Mouse (Mus musculus) embryonic fibroblast, embryonic 13.5 days (primary cell): Measurements from ENCODE around the gene Srp54c. TPM values are rescaled to one million over a fixed set of nuclear protein-coding genes. Genes with fewer than 3 reads are reported as not detected.
"Not testable (repeated sequence)": the region's sequence is repeated elsewhere in the genome, so short reads cannot be mapped to it uniquely, and the experiment has no call there.

Source experiments
- H3K27ac ChIP-seq: 2 replicates; pipeline ENCODE4 v1.5.1; 2012; ENCODE audit warnings: low read length, control low read depth, inconsistent platforms; ENCODE audit not compliant: insufficient read depth
- H3K4me1 ChIP-seq: 2 replicates; pipeline ENCODE4 v1.6.1; 2011; ENCODE audit warnings: low read length; ENCODE audit not compliant: control insufficient read depth, insufficient read depth
- H3K4me3 ChIP-seq: 2 replicates; pipeline ENCODE4 v1.5.1; 2011; ENCODE audit warnings: mild to moderate bottlenecking, control low read depth, low read length; ENCODE audit not compliant: insufficient read depth
- CTCF ChIP-seq: IDR thresholded peaks from 2 replicates; pipeline ENCODE4 v1.5.1; 2011; ENCODE audit warnings: mild to moderate bottlenecking, control low read depth, low read length, moderate library complexity, borderline replicate concordance; ENCODE audit not compliant: insufficient read depth
- POLR2A ChIP-seq: IDR thresholded peaks from 2 replicates; pipeline ENCODE4 v1.6.1; 2011; ENCODE audit warnings: low read depth, mild to moderate bottlenecking, control low read depth, low read length, moderate library complexity
- polyA plus RNA-seq: library from polyadenylated mRNA; stranded (reverse); fragments of >200 nt; gene quantifications from 2 replicates; pipeline ENCODE4 v1.2.4, GENCODE M21; 2011; ENCODE audit warnings: low read depth; ENCODE audit not compliant: missing spikeins, insufficient read length

Srp54c gene
- polyA plus RNA-seq: 117 and 143 TPM in 2 replicates

GRCm38 (mm10) chr12:55229626-55230519, at the start of gene Srp54c:
Gene Srp54c, plus strand, starts transcription at chr12:55230168.
- not testable (repeated sequence) for H3K4me1 ChIP-seq, H3K27ac ChIP-seq
- peak within 1 kb of the TSS; percentile 33 for H3K4me3 ChIP-seq

- not testable (repeated sequence) for H3K4me3 ChIP-seq, H3K27ac ChIP-seq, H3K4me1 ChIP-seq
Measured at GRCm38 (mm10) chr12:55187686-55188085, 42.3 kb upstream of the Srp54c start.

- not testable (repeated sequence) for H3K27ac ChIP-seq, H3K4me3 ChIP-seq, H3K4me1 ChIP-seq
Measured at GRCm38 (mm10) chr12:55189127-55189526, 40.8 kb upstream of the Srp54c start.

GRCm38 (mm10) chr12:55199306-55199705, 30.7 kb upstream of the Srp54c start, which contains the start of gene 1700047I17Rik2:
Gene 1700047I17Rik2, plus strand, starts transcription at chr12:55199592.
- H3K4me3 ChIP-seq, H3K4me1 ChIP-seq, H3K27ac ChIP-seq: not testable (repeated sequence)

- H3K4me1 ChIP-seq, H3K27ac ChIP-seq, H3K4me3 ChIP-seq: not testable (repeated sequence)
Measured at GRCm38 (mm10) chr12:55199799-55200198, 30.2 kb upstream of the Srp54c start.

- H3K4me1 ChIP-seq, H3K27ac ChIP-seq, H3K4me3 ChIP-seq: not testable (repeated sequence)
Measured at GRCm38 (mm10) chr12:55212944-55213343, 17.0 kb upstream of the Srp54c start.

GRCm38 (mm10) chr12:55230520-55230861, 523 bp downstream of the Srp54c start:
- peak overlapping the region; percentile 33 for H3K4me3 ChIP-seq
- H3K27ac ChIP-seq, H3K4me1 ChIP-seq: not testable (repeated sequence)

- not testable (repeated sequence) for H3K4me1 ChIP-seq, H3K4me3 ChIP-seq, H3K27ac ChIP-seq
Measured at GRCm38 (mm10) chr12:55242243-55242642, 12.3 kb downstream of the Srp54c start.

GRCm38 (mm10) chr12:55261950-55262349, 32.0 kb downstream of the Srp54c start:
- not testable (repeated sequence) for H3K4me3 ChIP-seq, H3K27ac ChIP-seq, H3K4me1 ChIP-seq

GRCm38 (mm10) chr12:55263385-55263784, 33.4 kb downstream of the Srp54c start:
- not testable (repeated sequence) for H3K4me3 ChIP-seq, H3K4me1 ChIP-seq, H3K27ac ChIP-seq

- Histone ChIP-seq H3K4me3 (no peak overlapping the region), H3K4me1 (no peaks in the 10 kb centered on the region), H3K27ac (no peak overlapping the region)
- no peak for TF ChIP-seq CTCF
- TF ChIP-seq POLR2A: no peak
Measured at GRCm38 (mm10) chr12:55272243-55272642, 42.3 kb downstream of the Srp54c start.

GRCm38 (mm10) chr12:55277583-55277982, 47.6 kb downstream of the Srp54c start:
- H3K27ac ChIP-seq, H3K4me3 ChIP-seq, H3K4me1 ChIP-seq: not testable (repeated sequence)
